Mouse (Mus musculus) heart, adult 2 months (tissue): Measurements from ENCODE around the gene Trmo. TPM values are rescaled to one million over a fixed set of nuclear protein-coding genes. Genes with fewer than 3 reads are reported as not detected.

Experiments
- DNase-seq, 2 experiments: peaks; one replicate each; pipeline ENCODE4 v3.0.0; 2021
- H3K27ac ChIP-seq: fragments of 200-600 bp; 2 replicates; pipeline ENCODE4 v1.8.1; 2022
- H3K27me3 ChIP-seq: fragments of 200-500 bp; 2 replicates; pipeline ENCODE4 v1.6.1; 2012; ENCODE audit warnings: mild to moderate bottlenecking, low read length, inconsistent platforms, mixed read lengths; ENCODE audit not compliant: control insufficient read depth, insufficient read depth
- H3K36me3 ChIP-seq: fragments of 200-500 bp; 2 replicates; pipeline ENCODE4 v1.6.1; 2012; ENCODE audit warnings: low read length, inconsistent platforms; ENCODE audit not compliant: control insufficient read depth, insufficient read depth
- H3K4me1 ChIP-seq: fragments of 200-500 bp; 2 replicates; pipeline ENCODE4 v1.6.1; 2011; ENCODE audit warnings: low read length; ENCODE audit not compliant: control insufficient read depth, insufficient read depth
- H3K4me3 ChIP-seq: fragments of 200-600 bp; 2 replicates; pipeline ENCODE4 v1.8.1; 2022
- H3K79me2 ChIP-seq: fragments of 200-500 bp; replicated peaks from 2 replicates; pipeline ENCODE4 v1.6.1; 2012; ENCODE audit warnings: mild to moderate bottlenecking, inconsistent platforms, low read length, moderate library complexity, mixed read lengths; ENCODE audit not compliant: control insufficient read depth, insufficient read depth
- H3K9ac ChIP-seq: fragments of 200-500 bp; 2 replicates; pipeline ENCODE4 v1.6.1; 2012; ENCODE audit warnings: low read depth, mild to moderate bottlenecking, control low read depth, inconsistent platforms, low read length, mixed read lengths
- CTCF ChIP-seq: fragments of 200-600 bp; IDR thresholded peaks from 2 replicates; pipeline ENCODE4 v1.8.1; 2022; ENCODE audit warnings: antibody characterized with exemption, mild to moderate bottlenecking, moderate library complexity
- EP300 ChIP-seq: fragments of 200-500 bp; IDR thresholded peaks from 2 replicates; pipeline ENCODE4 v1.6.1; 2011; ENCODE audit warnings: low read depth, low read length, control low read depth; ENCODE audit not compliant: insufficient read depth
- POLR2A ChIP-seq: fragments of 200-500 bp; IDR thresholded peaks from 2 replicates; pipeline ENCODE4 v1.6.1; 2011; ENCODE audit warnings: mild to moderate bottlenecking, low read depth, low read length, control low read depth; ENCODE audit not compliant: insufficient read depth
- WGBS: fragments of 180-500 bp; shearing (Covaris S2); methylation state at CpG from one replicate; pipeline ENCODE4 v1.1.7; 2018; 5-methylcytosine and 5-hydroxymethylcytosine counted together
- intact Hi-C: fragments of 180-260 bp; cut with DNase I; formaldehyde crosslinking; loops from one replicate; pipeline ENCODE4 v1.15.1; 2025
- polyA plus RNA-seq: library from polyadenylated mRNA; depleted of rRNA; stranded (reverse); fragments of >200 nt; gene quantifications from 2 replicates; pipeline ENCODE4 v1.2.3, GENCODE M21; 2012; rRNA removed
- total RNA-seq, 2 experiments: library from RNA; stranded (reverse); gene quantifications; 2 replicates each; pipeline ENCODE4 v1.2.3; 2021

Gene Trmo
- total and polyA plus RNA-seq, 3 experiments = 3.7 to 4.1 (median 3.8) TPM

- H3K27me3 ChIP-seq = peaks cover 18% of the 10 kb centered on the region
- peaks cover 2% of the 10 kb centered on the region; the same call in 1 of the 2 replicates for H3K4me1 ChIP-seq
- 31% methylated on average over 10 of the region's 10 CpGs for WGBS
- no peak overlapping the region for H3K27ac ChIP-seq
- intact Hi-C loops = no loop called here
- H3K36me3 ChIP-seq = no peaks in the 10 kb centered on the region
- no peak for DNase-seq
- no peaks in the 10 kb centered on the region for H3K79me2 ChIP-seq
- H3K9ac ChIP-seq = no peak overlapping the region
- TF ChIP-seq POLR2A (no peak), EP300 (no peak), CTCF (no peak)
- no peak overlapping the region for H3K4me3 ChIP-seq
These were observed 50.2 kb downstream of the Trmo start for GRCm38 (mm10) chr4:46339026-46339425.

GRCm38 (mm10) chr4:46337990-46338389, 51.2 kb downstream of the Trmo start:
- Histone ChIP-seq H3K27me3 (peaks cover 12% of the 10 kb centered on the region), H3K79me2 (no peaks in the 10 kb centered on the region), H3K4me1 (peaks cover 2% of the 10 kb centered on the region; the same call in 1 of the 2 replicates), H3K27ac (no peak overlapping the region), H3K4me3 (no peak overlapping the region), H3K9ac (no peak overlapping the region), H3K36me3 (no peaks in the 10 kb centered on the region)
- TF ChIP-seq POLR2A = no peak
- no peak for TF ChIP-seq CTCF
- TF ChIP-seq EP300 = no peak
- intact Hi-C loops = no loop called here
- WGBS = 4% methylated on average over 3 of the region's 3 CpGs
- peak in 1 of 2 experiments; percentile 15 for DNase-seq

- intact Hi-C loops = no loop called here
- Histone ChIP-seq H3K4me1 (peaks cover 2% of the 10 kb centered on the region; the same call in 1 of the 2 replicates), H3K27ac (no peak overlapping the region), H3K27me3 (peaks cover 9% of the 10 kb centered on the region), H3K4me3 (no peak overlapping the region), H3K79me2 (no peaks in the 10 kb centered on the region), H3K9ac (no peak overlapping the region), H3K36me3 (no peaks in the 10 kb centered on the region)
- 15% methylated on average over 1 of the region's 1 CpGs for WGBS
- DNase-seq = no peak
- TF ChIP-seq EP300 (no peak), CTCF (no peak), POLR2A (no peak)
These were observed 53.4 kb downstream of the Trmo start for GRCm38 (mm10) chr4:46335846-46336245.

- WGBS = 62% methylated on average over 3 of the region's 3 CpGs
- H3K27me3 ChIP-seq = no peaks in the 10 kb centered on the region
- intact Hi-C loops = no loop called here
- TF ChIP-seq POLR2A (no peak), EP300 (no peak), CTCF (no peak)
- H3K4me1 ChIP-seq = no peaks in the 10 kb centered on the region
- no peak overlapping the region for H3K4me3 ChIP-seq
- no peaks in the 10 kb centered on the region for H3K79me2 ChIP-seq
- no peak for DNase-seq
- no peak overlapping the region for H3K9ac ChIP-seq
- H3K27ac ChIP-seq = no peak overlapping the region
- no peaks in the 10 kb centered on the region for H3K36me3 ChIP-seq
These were observed 60.3 kb downstream of the Trmo start for GRCm38 (mm10) chr4:46328906-46329305.

Other genes with a start within 250 kb of the Trmo start
- 1 to 10 TPM; 5.2 to 7.2 TPM for gene Xpa, start 193.1 kb downstream of the Trmo start, total RNA-seq
- 5.8 and 7.9 TPM in 2 replicates for gene Xpa, start 193.1 kb downstream of the Trmo start, polyA plus RNA-seq
- gene Foxe1, start 45.8 kb downstream of the Trmo start, total RNA-seq = not detected
- not detected in 2 replicates for gene Foxe1, start 45.8 kb downstream of the Trmo start, polyA plus RNA-seq
- under 1 TPM; 0.10 to 0.73 TPM for gene Hemgn, start 24.1 kb upstream of the Trmo start, total RNA-seq
- 0.06 TPM in 1 of 2 replicates, not detected in the other for gene Hemgn, start 24.1 kb upstream of the Trmo start, polyA plus RNA-seq
- gene Anp32b, start 61.5 kb upstream of the Trmo start, total RNA-seq = 10 to 100 TPM; 53.5 to 57.8 TPM
- 9.5 and 14.2 TPM in 2 replicates for gene Anp32b, start 61.5 kb upstream of the Trmo start, polyA plus RNA-seq
- 10 to 100 TPM; 11.3 to 16.4 TPM for gene Nans, start 99.8 kb upstream of the Trmo start, total RNA-seq
- gene Nans, start 99.8 kb upstream of the Trmo start, polyA plus RNA-seq = 12.0 and 17.3 TPM in 2 replicates
- gene Trim14, start 146.7 kb upstream of the Trmo start, total RNA-seq = 1 to 10 TPM; 2.5 to 2.9 TPM
- gene Trim14, start 146.7 kb upstream of the Trmo start, polyA plus RNA-seq = 1.5 and 2.1 TPM in 2 replicates
- under 1 TPM; 0.39 to 0.43 TPM for gene Coro2a, start 212.8 kb upstream of the Trmo start, total RNA-seq
- 0.64 and 2.1 TPM in 2 replicates for gene Coro2a, start 212.8 kb upstream of the Trmo start, polyA plus RNA-seq